Mouse (Mus musculus) heart, postnatal 0 days (tissue): Measurements from ENCODE around the gene Gm45785. TPM values are rescaled to one million over a fixed set of nuclear protein-coding genes. Genes with fewer than 3 reads are reported as not detected.

Experiments used
- ATAC-seq: fragments of 200-750 bp; cut with Nextera tagmentation; 2 replicates; pipeline ENCODE4 v1.8.0; 2017; ENCODE audit warnings: low read depth, moderate number of reproducible peaks, moderate library complexity; ENCODE audit not compliant: insufficient read depth
- DNase-seq: peaks from one replicate; pipeline ENCODE4 v3.0.0-alpha.2; 2016; ENCODE audit warnings: low spot score
- H3K27ac ChIP-seq: fragments of 300-500 bp; sonication (generic); 2 replicates; pipeline ENCODE4 v1.5.1; 2014; ENCODE audit warnings: low read depth, mild to moderate bottlenecking
- H3K27me3 ChIP-seq: fragments of 300-500 bp; sonication (generic); 2 replicates; pipeline ENCODE4 v1.6.1; 2014; ENCODE audit warnings: low read length, mixed read lengths; ENCODE audit not compliant: control insufficient read depth, insufficient read depth
- H3K36me3 ChIP-seq: fragments of 300-500 bp; sonication (generic); replicated peaks from 2 replicates; pipeline ENCODE4 v1.6.1; 2014; ENCODE audit warnings: low read length, mixed read lengths; ENCODE audit not compliant: control insufficient read depth, insufficient read depth
- H3K4me1 ChIP-seq: fragments of 300-500 bp; sonication (generic); 2 replicates; pipeline ENCODE4 v1.6.1; 2014; ENCODE audit warnings: antibody characterized with exemption; ENCODE audit not compliant: control insufficient read depth, insufficient read depth
- H3K4me2 ChIP-seq: fragments of 300-500 bp; sonication (generic); 2 replicates; pipeline ENCODE4 v1.6.1; 2014; ENCODE audit warnings: low read depth, mild to moderate bottlenecking, low read length, moderate library complexity
- H3K4me3 ChIP-seq: fragments of 300-500 bp; sonication (generic); 2 replicates; pipeline ENCODE4 v1.5.1; 2014; ENCODE audit warnings: low read depth, low read length
- H3K9ac ChIP-seq: fragments of 300-500 bp; sonication (generic); replicated peaks from 2 replicates; pipeline ENCODE4 v1.6.1; 2014; ENCODE audit warnings: low read depth, low read length, mixed read lengths
- H3K9me3 ChIP-seq: fragments of 300-500 bp; sonication (generic); replicated peaks from 2 replicates; pipeline ENCODE4 v1.6.1; 2016; ENCODE audit warnings: low read length; ENCODE audit not compliant: control insufficient read depth
- CTCF ChIP-seq: IDR thresholded peaks from 2 replicates; pipeline ENCODE4 v1.5.1; 2016; ENCODE audit warnings: antibody characterized with exemption, control low read depth, low read depth
- EP300 ChIP-seq: IDR thresholded peaks from 2 replicates; pipeline ENCODE4 v1.6.1; 2016; ENCODE audit warnings: antibody characterized with exemption, low read depth
- WGBS: fragments of 180-500 bp; shearing (Covaris S2); extraction: QIAGEN DNeasy Blood & Tissue Kit; methylation state at CpG from one replicate; pipeline ENCODE4 v1.1.7; 2014; 5-methylcytosine and 5-hydroxymethylcytosine counted together
- polyA plus RNA-seq: library from polyadenylated mRNA; unstranded; fragments of >200 nt; fragmentation: Nextera tagmentation; extraction: Ambion mirVana; gene quantifications from 2 replicates; pipeline ENCODE4 v1.2.1, GENCODE M21; 2015
- total RNA-seq: library from RNA; depleted of rRNA; stranded (reverse); fragments of >200 nt; gene quantifications from 2 replicates; pipeline ENCODE4 v1.2.3, GENCODE M21; 2014; ENCODE audit warnings: low replicate concordance

Gm45785 gene
- total and polyA plus RNA-seq, 2 experiments from 2014 or later, result not detected

- H3K36me3 ChIP-seq, result peaks cover 37% of the 10 kb centered on the region
- no peaks in the 10 kb centered on the region for H3K9me3 ChIP-seq
- DNase-seq (no peak), ATAC-seq (no peak)
- TF ChIP-seq EP300 (no peak), CTCF (no peak)
- 96% methylated on average over 4 of the region's 4 CpGs for WGBS
- no peak overlapping the region for H3K4me3 ChIP-seq
- no peak overlapping the region for H3K27ac ChIP-seq
- H3K9ac ChIP-seq, result no peak overlapping the region
- H3K27me3 ChIP-seq, result no peaks in the 10 kb centered on the region
- H3K4me2 ChIP-seq, result no peak overlapping the region
- peaks cover 7% of the 10 kb centered on the region for H3K4me1 ChIP-seq
These were observed 4.2 kb downstream of the Gm45785 start for GRCm38 (mm10) chr7:140851916-140852315.

- DNase-seq (no peak), ATAC-seq (no peak)
- H3K4me1 ChIP-seq, result no peaks in the 10 kb centered on the region
- H3K4me2 ChIP-seq, result no peak overlapping the region
- H3K9me3 ChIP-seq, result no peaks in the 10 kb centered on the region
- H3K27ac ChIP-seq, result no peak overlapping the region
- no peaks in the 10 kb centered on the region for H3K27me3 ChIP-seq
- H3K4me3 ChIP-seq, result no peak overlapping the region
- H3K36me3 ChIP-seq, result peaks cover 23% of the 10 kb centered on the region
- H3K9ac ChIP-seq, result no peak overlapping the region
- WGBS, result 86% methylated on average over 9 of the region's 10 CpGs
- TF ChIP-seq EP300, result no peak
- TF ChIP-seq CTCF, result no peak
These were observed 7.5 kb downstream of the Gm45785 start for GRCm38 (mm10) chr7:140848591-140848990.

- no peak for TF ChIP-seq CTCF
- TF ChIP-seq EP300, result no peak
- no peak within 1 kb of the TSS for H3K9ac ChIP-seq
- H3K27ac ChIP-seq, result no peak within 1 kb of the TSS
- H3K4me1 ChIP-seq, result no peaks in the 10 kb centered on the region
- H3K4me3 ChIP-seq, result no peak within 1 kb of the TSS
- peaks cover 2% of the 10 kb centered on the region; the same call in 1 of the 2 replicates for H3K27me3 ChIP-seq
- ATAC-seq (no peak), DNase-seq (no peak)
- 40% methylated on average over 11 of the region's 11 CpGs for WGBS
- no peak within 1 kb of the TSS for H3K4me2 ChIP-seq
- peaks cover 16% of the 10 kb centered on the region for H3K36me3 ChIP-seq
- no peaks in the 10 kb centered on the region for H3K9me3 ChIP-seq
These were observed 8.2 kb downstream of the Gm45785 start, which contains the start of gene Odf3 for GRCm38 (mm10) chr7:140847755-140848580. Gene Odf3 (plus strand): TSS chr7:140847805.

GRCm38 (mm10) chr7:140846676-140847075 is 9.5 kb downstream of the Gm45785 start:
- Histone ChIP-seq H3K27me3 (peaks cover 10% of the 10 kb centered on the region; the same call in 1 of the 2 replicates), H3K36me3 (peaks cover 4% of the 10 kb centered on the region; the same call in 1 of the 2 replicates), H3K4me3 (no peak overlapping the region), H3K4me2 (no peak overlapping the region), H3K4me1 (no peaks in the 10 kb centered on the region), H3K9me3 (no peaks in the 10 kb centered on the region), H3K27ac (no peak overlapping the region), H3K9ac (no peak overlapping the region)
- no peak for TF ChIP-seq CTCF
- no peak for TF ChIP-seq EP300
- ATAC-seq (no peak), DNase-seq (no peak)
- WGBS, result 80% methylated on average over 10 of the region's 10 CpGs

GRCm38 (mm10) chr7:140845683-140846082 is 10.4 kb downstream of the Gm45785 start:
- 65% methylated on average over 4 of the region's 4 CpGs for WGBS
- Histone ChIP-seq H3K4me3 (no peak overlapping the region), H3K27me3 (peaks cover 20% of the 10 kb centered on the region; the same call in 1 of the 2 replicates), H3K36me3 (no peaks in the 10 kb centered on the region), H3K4me2 (no peak overlapping the region), H3K27ac (no peak overlapping the region), H3K4me1 (no peaks in the 10 kb centered on the region), H3K9me3 (no peaks in the 10 kb centered on the region), H3K9ac (no peak overlapping the region)
- TF ChIP-seq EP300 (no peak), CTCF (no peak)
- ATAC-seq (no peak), DNase-seq (no peak)
